Mouse (Mus musculus): ENCODE measurements around the gene Mettl15.

DNA sequence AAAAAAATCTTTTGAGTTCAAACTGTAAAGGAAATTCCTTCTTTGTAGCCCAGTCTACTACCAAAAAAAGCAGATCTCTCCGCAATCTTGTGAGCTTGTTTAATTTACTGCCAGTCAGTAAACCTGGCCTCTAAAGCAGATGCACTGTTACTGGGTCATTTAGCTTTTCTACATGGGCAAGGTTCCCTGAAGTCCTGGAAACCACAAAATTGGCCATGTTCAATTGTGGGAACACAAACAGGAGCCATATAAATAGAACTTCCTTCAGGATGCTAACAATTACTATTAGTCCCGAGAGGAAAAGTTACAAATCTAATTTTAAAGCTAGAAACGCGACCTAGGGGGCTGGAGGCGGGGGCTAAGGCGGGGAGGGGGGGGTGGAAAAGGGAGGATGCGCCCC is 3.0 kb downstream of the Mettl15 start:
- no peak for TF ChIP-seq ZMIZ1 (IDR thresholded peaks at IDR 0.05; ENCODE audit: low read depth, low read length)
- no peak for TF ChIP-seq USF1 (IDR thresholded peaks at IDR 0.05; ENCODE audit: low read depth, low read length)
- no peak for TF ChIP-seq SIN3A (IDR thresholded peaks at IDR 0.05; ENCODE audit: low read length)
- TF ChIP-seq RAD21 (IDR thresholded peaks at IDR 0.05; ENCODE audit: low read depth, low read length): no peak
- TF ChIP-seq ZNF384 (IDR thresholded peaks at IDR 0.05; ENCODE audit: low read depth, low read length): no peak
- no peak for TF ChIP-seq TCF12 (IDR thresholded peaks at IDR 0.05; ENCODE audit: low read depth, low read length)
- TF ChIP-seq MAZ (IDR thresholded peaks at IDR 0.05; ENCODE audit: low read depth, low read length): no peak
